Mouse (Mus musculus) embryonic fibroblast, embryonic 13.5 days (primary cell): Measurements from ENCODE around the gene Actl6b.

Experiments
- CTCF ChIP-seq: IDR thresholded peaks from 2 replicates; pipeline ENCODE4 v1.5.1; 2011; ENCODE audit warnings: mild to moderate bottlenecking, control low read depth, low read length, moderate library complexity, borderline replicate concordance; ENCODE audit not compliant: insufficient read depth
- POLR2A ChIP-seq: IDR thresholded peaks from 2 replicates; pipeline ENCODE4 v1.6.1; 2011; ENCODE audit warnings: low read depth, mild to moderate bottlenecking, control low read depth, low read length, moderate library complexity

- TF ChIP-seq POLR2A (no peak), CTCF (no peak)
Measured at GRCm38 (mm10) chr5:137526192-137526936, 27.0 kb upstream of the Actl6b start.
